Mouse (Mus musculus) MEL (cell line): Measurements from ENCODE around the gene Insm1. TPM values are rescaled to one million over a fixed set of nuclear protein-coding genes. Genes with fewer than 3 reads are reported as not detected.

Experiments
- DNase-seq: peaks from one replicate; pipeline ENCODE4 v3.0.0; 2011; ENCODE audit warnings: low read depth, low spot score
- H3K27ac ChIP-seq: 2 replicates; pipeline ENCODE4 v1.5.1; 2012; ENCODE audit warnings: low read depth, mild to moderate bottlenecking, control low read depth, low read length, moderate library complexity; ENCODE audit not compliant: control insufficient read depth
- H3K27me3 ChIP-seq, 2 experiments: fragments of 150-350 bp in 1 of 2; sonication (generic) in 1 of 2; 2 replicates each; pipeline ENCODE4 v1.6.1; 2012; ENCODE audit warnings: low read length in 2 of 2, mild to moderate bottlenecking in 2 of 2, improper control_type of control experiment in 1 of 2, moderate library complexity in 1 of 2; ENCODE audit not compliant: insufficient read depth in 2 of 2, control insufficient read depth in 1 of 2
- H3K36me3 ChIP-seq, 2 experiments: 2 replicates each; pipeline ENCODE4 v1.6.1; 2012 to 2014; ENCODE audit warnings: low read length in 2 of 2, improper control_type of control experiment in 1 of 2, inconsistent platforms in 1 of 2, mild to moderate bottlenecking in 1 of 2; ENCODE audit not compliant: insufficient read depth in 2 of 2, control insufficient read depth in 1 of 2
- H3K4me1 ChIP-seq, 2 experiments: fragments of 150-350 bp in 1 of 2; sonication (generic) in 1 of 2; 2 replicates each; pipeline ENCODE4 v1.6.1; 2012; ENCODE audit warnings: low read length in 2 of 2, improper control_type of control experiment in 1 of 2, mild to moderate bottlenecking in 1 of 2; ENCODE audit not compliant: insufficient read depth in 2 of 2, control insufficient read depth in 1 of 2
- H3K4me3 ChIP-seq, 2 experiments: fragments of 150-350 bp in 1 of 2; sonication (generic) in 1 of 2; 2 replicates each; pipeline ENCODE4 v1.5.1; 2012; ENCODE audit warnings: low read depth in 2 of 2, low read length in 2 of 2, mild to moderate bottlenecking in 2 of 2, moderate library complexity in 2 of 2, control low read depth in 1 of 2, improper control_type of control experiment in 1 of 2; ENCODE audit not compliant: control insufficient read depth in 1 of 2, insufficient read depth in 1 of 2
- H3K79me2 ChIP-seq: 2 replicates; pipeline ENCODE4 v1.6.1; 2012; ENCODE audit warnings: mild to moderate bottlenecking, low read length, moderate library complexity; ENCODE audit not compliant: control insufficient read depth, poor library complexity, insufficient read depth
- H3K9ac ChIP-seq: 2 replicates; pipeline ENCODE4 v1.6.1; 2012; ENCODE audit warnings: low read depth, mild to moderate bottlenecking, control low read depth, low read length, moderate library complexity; ENCODE audit not compliant: control insufficient read depth, poor library complexity, severe bottlenecking
- H3K9me3 ChIP-seq: fragments of 150-350 bp; sonication (generic); replicated peaks from 2 replicates; pipeline ENCODE4 v1.6.1; 2012; ENCODE audit warnings: mild to moderate bottlenecking, low read length, improper control_type of control experiment, moderate library complexity; ENCODE audit not compliant: insufficient read depth
- BHLHE40 ChIP-seq: IDR thresholded peaks from 2 replicates; pipeline ENCODE4 v1.6.1; 2012; ENCODE audit warnings: low read depth, mild to moderate bottlenecking, inconsistent platforms, low read length, improper control_type of control experiment, borderline replicate concordance
- ELF1 ChIP-seq: IDR thresholded peaks from 2 replicates; pipeline ENCODE4 v1.6.1; 2014; ENCODE audit warnings: low read depth, mild to moderate bottlenecking, inconsistent platforms, low read length, improper control_type of control experiment, moderate library complexity
- GATA1 ChIP-seq: IDR thresholded peaks from 2 replicates; pipeline ENCODE4 v1.6.1; 2011; ENCODE audit warnings: low read depth, low read length, improper control_type of control experiment
- JUND ChIP-seq: IDR thresholded peaks from 2 replicates; pipeline ENCODE4 v1.6.1; 2011; ENCODE audit warnings: low read depth, mild to moderate bottlenecking, improper control_type of control experiment, low read length
- MAFK ChIP-seq: IDR thresholded peaks from 2 replicates; pipeline ENCODE4 v1.6.1; 2011; ENCODE audit warnings: low read depth, mild to moderate bottlenecking, low read length, improper control_type of control experiment, borderline replicate concordance
- MAZ ChIP-seq: IDR thresholded peaks from 2 replicates; pipeline ENCODE4 v1.6.1; 2012; ENCODE audit warnings: low read depth, mild to moderate bottlenecking, inconsistent platforms, low read length, improper control_type of control experiment
- MXI1 ChIP-seq: IDR thresholded peaks from 2 replicates; pipeline ENCODE4 v1.6.1; 2011; ENCODE audit warnings: mild to moderate bottlenecking, low read depth, low read length, improper control_type of control experiment
- MYB ChIP-seq: IDR thresholded peaks from 2 replicates; pipeline ENCODE4 v1.6.1; 2011; ENCODE audit warnings: mild to moderate bottlenecking, low read depth, low read length, improper control_type of control experiment
- POLR2AphosphoS5 ChIP-seq: IDR thresholded peaks from 2 replicates; pipeline ENCODE4 v1.6.1; 2012; ENCODE audit warnings: low read depth, borderline replicate concordance, mild to moderate bottlenecking, inconsistent platforms, low read length, moderate library complexity, mixed read lengths
- SIN3A ChIP-seq: IDR thresholded peaks from 2 replicates; pipeline ENCODE4 v1.6.1; 2012; ENCODE audit warnings: low read length, improper control_type of control experiment, inconsistent platforms
- TBP ChIP-seq: IDR thresholded peaks from 2 replicates; pipeline ENCODE4 v1.8.0; 2011; ENCODE audit warnings: low read depth, low read length, improper control_type of control experiment
- UBTF ChIP-seq: IDR thresholded peaks from 2 replicates; pipeline ENCODE4 v1.6.1; 2012; ENCODE audit warnings: low read depth, mild to moderate bottlenecking, inconsistent platforms, low read length, improper control_type of control experiment, moderate library complexity, borderline replicate concordance; ENCODE audit not compliant: insufficient read depth
- polyA plus RNA-seq, 2 experiments: library from polyadenylated mRNA; stranded (reverse) in 1 of 2; unstranded in 1 of 2; fragments of >175 nt in 1 of 2; fragments of >200 nt in 1 of 2; gene quantifications; 2 replicates each; pipeline versions ENCODE4 v1.2.1 to v1.2.4; 2012; ENCODE audit warnings: low replicate concordance in 2 of 2, low read depth in 1 of 2; ENCODE audit not compliant: insufficient read length in 2 of 2, insufficient read depth in 1 of 2, missing spikeins in 1 of 2
- total RNA-seq: library from RNA; depleted of rRNA; stranded (reverse); fragments of 300-350 nt; gene quantifications from 2 replicates; pipeline ENCODE4 v1.2.3, GENCODE M21; 2012

The Insm1 gene
- total and polyA plus RNA-seq, 3 experiments: not detected

DNA sequence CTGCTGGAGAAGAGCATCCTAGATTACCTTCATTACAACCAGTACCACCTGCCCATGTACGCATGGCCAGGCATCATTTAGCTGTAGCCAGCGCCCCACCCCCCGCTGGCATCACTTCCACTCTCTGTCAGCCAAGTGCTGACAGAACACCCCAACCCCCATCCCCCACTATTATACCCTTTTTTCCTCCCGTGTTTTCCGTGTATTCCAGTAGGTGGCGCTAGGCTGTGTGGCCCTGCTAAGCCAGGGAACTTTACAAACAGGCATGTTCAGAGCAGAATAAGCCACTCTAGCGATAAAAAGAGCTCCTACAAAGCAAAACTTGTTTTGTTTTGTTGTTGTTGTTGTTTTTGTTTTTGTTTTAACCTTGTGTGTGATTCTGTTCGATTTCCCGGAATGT is 7.0 kb upstream of the Insm1 start (continued):
- peak; percentile 45; the same call in 1 of the 2 replicates for TF ChIP-seq ELF1
- TF ChIP-seq POLR2AphosphoS5: no peak

DNA sequence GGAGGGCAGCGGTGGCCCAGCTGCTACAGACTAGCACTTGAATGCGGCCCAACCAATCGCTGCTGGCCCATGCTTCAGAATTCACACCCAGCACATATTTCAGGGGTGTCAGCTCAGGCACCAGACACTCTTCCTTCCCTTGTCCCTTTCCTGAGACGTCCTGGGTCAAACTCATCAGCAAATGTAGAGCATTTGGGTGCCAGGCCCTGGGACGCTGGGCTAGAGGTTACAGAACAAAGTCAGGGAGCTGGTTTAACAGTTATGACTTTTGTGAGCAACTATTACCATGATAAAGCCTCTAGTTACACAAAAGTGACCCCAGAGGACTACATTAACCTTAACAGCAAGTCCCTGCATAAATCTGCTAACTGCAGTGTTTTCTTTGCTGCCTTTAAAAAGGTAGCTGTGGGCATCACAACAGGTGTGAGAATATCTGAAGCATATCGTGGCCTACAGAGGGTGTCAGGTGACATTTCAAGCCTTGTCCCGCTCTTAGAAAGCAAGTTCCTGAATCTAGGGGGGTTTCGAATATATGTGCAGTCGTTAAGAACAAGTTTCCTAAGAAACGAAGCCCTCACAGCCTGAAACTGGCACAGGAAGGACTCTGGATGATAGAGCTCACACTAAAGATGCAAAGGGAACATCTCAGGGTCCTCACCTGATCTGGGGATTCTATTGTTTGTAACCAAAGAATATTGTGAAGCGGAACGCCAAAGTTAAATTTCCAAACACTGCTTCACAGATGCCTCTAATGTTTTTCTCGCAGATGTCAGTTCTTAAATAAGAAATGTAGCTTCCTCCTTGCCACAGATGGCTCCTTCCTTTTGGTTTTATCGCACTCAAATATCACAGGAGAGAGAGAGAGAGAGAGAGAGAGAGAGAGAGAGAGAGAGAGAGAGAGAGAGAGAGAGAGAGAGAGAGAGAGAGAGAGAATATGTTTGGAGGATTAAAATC is 5.3 kb upstream of the Insm1 start:
- Histone ChIP-seq H3K4me1 (peaks cover 3 to 10% of the 10 kb centered on the region in 2 experiments), H3K27ac (0 out of 2 replicates have a peak overlapping the region, but pooled peaks have one; percentile 14), H3K9me3 (no peaks in the 10 kb centered on the region), H3K79me2 (no peaks in the 10 kb centered on the region), H3K9ac (no peak overlapping the region), H3K4me3 (no peak overlapping the region), H3K36me3 (peaks cover 0 to 5% of the 10 kb centered on the region in 2 experiments; a peak in 1 of 4 replicates)
- no peak for TF ChIP-seq MYB
- TF ChIP-seq JUND: peak; percentile 89
- no peak for TF ChIP-seq BHLHE40
- TF ChIP-seq, all 39 proteins: peak for 1
- peak; percentile 44 for DNase-seq
- H3K27me3 ChIP-seq: no peaks in the 10 kb centered on the region; a peak in 1 of 4 replicates

DNA sequence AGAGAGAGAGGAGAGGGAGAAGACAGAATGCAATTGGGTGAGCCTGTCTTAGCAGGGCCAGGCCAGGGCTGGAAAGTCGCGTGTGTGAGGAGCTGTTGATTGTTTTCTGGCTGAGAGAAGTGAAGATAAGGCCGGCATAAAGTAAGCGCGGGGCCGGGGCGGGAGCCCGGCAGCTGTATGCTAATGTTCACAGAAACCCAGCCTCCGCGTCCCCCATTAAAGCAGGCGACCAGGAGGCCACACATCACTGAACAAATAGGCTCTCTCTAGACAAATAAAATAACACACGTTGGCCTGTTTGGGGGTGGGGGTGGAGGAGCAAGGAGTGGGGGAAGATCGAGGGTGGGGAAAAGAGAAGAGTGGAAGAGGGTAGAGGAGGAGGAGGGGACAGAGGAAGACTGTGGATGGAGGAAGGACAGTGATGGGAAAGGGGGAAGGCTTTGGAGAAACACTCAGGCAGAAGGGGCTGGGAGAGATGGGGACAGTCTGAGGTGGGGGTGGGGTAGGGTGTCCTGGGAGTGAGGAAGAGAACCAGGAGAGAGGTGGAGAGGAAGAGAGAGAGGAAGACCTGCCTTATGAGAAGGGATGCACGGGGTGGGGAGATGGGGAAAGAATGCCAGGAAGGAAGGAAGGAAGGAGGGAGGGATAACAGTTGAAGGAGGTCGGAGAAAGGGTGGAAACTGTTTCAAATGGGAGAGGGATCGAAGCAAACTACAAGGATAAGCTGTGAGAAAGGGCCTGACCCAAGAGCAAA is 4.3 kb upstream of the Insm1 start:
- H3K27me3 ChIP-seq: no peaks in the 10 kb centered on the region
- peak overlapping the region; percentile 70 for H3K9ac ChIP-seq
- H3K9me3 ChIP-seq: no peaks in the 10 kb centered on the region
- H3K4me1 ChIP-seq: peaks cover 3 to 10% of the 10 kb centered on the region in 2 experiments
- peaks cover 0 to 5% of the 10 kb centered on the region in 2 experiments; a peak in 1 of 4 replicates for H3K36me3 ChIP-seq
- H3K27ac ChIP-seq: 0 out of 2 replicates have a peak overlapping the region, but pooled peaks have one; percentile 10
- peak overlapping the region; percentile 57 to 72 for H3K4me3 ChIP-seq
- no peaks in the 10 kb centered on the region for H3K79me2 ChIP-seq
- peak; percentile 76 for DNase-seq
- TF ChIP-seq TBP: peak; percentile 91
- no peak for TF ChIP-seq MAFK
- 0 out of 2 replicates have a peak, but pooled peaks have one; percentile 26 for TF ChIP-seq SIN3A
- TF ChIP-seq UBTF: peak; percentile 88; the same call in 1 of the 2 replicates
- no peak for TF ChIP-seq MAZ
- peak; percentile 50; the same call in 1 of the 2 replicates for TF ChIP-seq MXI1
- TF ChIP-seq GATA1: peak; percentile 28; the same call in 1 of the 2 replicates
- TF ChIP-seq BHLHE40: 0 out of 2 replicates have a peak, but pooled peaks have one; percentile 21
